Mouse (Mus musculus) liver, embryonic 15.5 days (tissue): ENCODE measurements at regions not wholly inside any gene's neighbourhood (a gene's known extent, or its start where the extent isn't known, plus 50 kb on each side); places are given as distances from the start of the nearest gene placed in this dataset.

Experiments
- ATAC-seq: fragments of 200-750 bp; cut with Nextera tagmentation; 2 replicates; pipeline ENCODE4 v1.8.0; 2017; ENCODE audit warnings: moderate number of reproducible peaks, mild to moderate bottlenecking, moderate library complexity; ENCODE audit not compliant: insufficient read depth
- H3K27ac ChIP-seq: fragments of 300-500 bp; sonication (generic); replicated peaks from 2 replicates; pipeline ENCODE4 v1.5.1; 2015; ENCODE audit warnings: mild to moderate bottlenecking, inconsistent platforms
- H3K27me3 ChIP-seq: fragments of 300-500 bp; sonication (generic); 2 replicates; pipeline ENCODE4 v1.6.1; 2015; ENCODE audit warnings: mild to moderate bottlenecking, inconsistent platforms
- H3K36me3 ChIP-seq: fragments of 300-500 bp; sonication (generic); replicated peaks from 2 replicates; pipeline ENCODE4 v1.6.1; 2015; ENCODE audit warnings: moderate library complexity, mild to moderate bottlenecking, inconsistent platforms
- H3K4me1 ChIP-seq: fragments of 300-500 bp; sonication (generic); replicated peaks from 2 replicates; pipeline ENCODE4 v1.6.1; 2015; ENCODE audit warnings: inconsistent platforms
- H3K4me2 ChIP-seq: fragments of 300-500 bp; sonication (generic); 2 replicates; pipeline ENCODE4 v1.6.1; 2015; ENCODE audit warnings: moderate library complexity, mild to moderate bottlenecking, inconsistent platforms
- H3K4me3 ChIP-seq: fragments of 300-500 bp; sonication (generic); replicated peaks from 2 replicates; pipeline ENCODE4 v1.5.1; 2015; ENCODE audit warnings: mild to moderate bottlenecking, inconsistent platforms
- H3K9ac ChIP-seq: fragments of 300-500 bp; sonication (generic); 2 replicates; pipeline ENCODE4 v1.6.1; 2015; ENCODE audit warnings: moderate library complexity, mild to moderate bottlenecking, inconsistent platforms
- H3K9me3 ChIP-seq: fragments of 300-500 bp; sonication (generic); replicated peaks from 2 replicates; pipeline ENCODE4 v1.6.1; 2016; ENCODE audit warnings: inconsistent platforms
- WGBS: fragments of 180-500 bp; shearing (Covaris S2); methylation state at CpG from one replicate; pipeline ENCODE4 v1.1.7; 2015; ENCODE audit warnings: mixed read lengths; ENCODE audit not compliant: insufficient replicate concordance; 5-methylcytosine and 5-hydroxymethylcytosine counted together

DNA sequence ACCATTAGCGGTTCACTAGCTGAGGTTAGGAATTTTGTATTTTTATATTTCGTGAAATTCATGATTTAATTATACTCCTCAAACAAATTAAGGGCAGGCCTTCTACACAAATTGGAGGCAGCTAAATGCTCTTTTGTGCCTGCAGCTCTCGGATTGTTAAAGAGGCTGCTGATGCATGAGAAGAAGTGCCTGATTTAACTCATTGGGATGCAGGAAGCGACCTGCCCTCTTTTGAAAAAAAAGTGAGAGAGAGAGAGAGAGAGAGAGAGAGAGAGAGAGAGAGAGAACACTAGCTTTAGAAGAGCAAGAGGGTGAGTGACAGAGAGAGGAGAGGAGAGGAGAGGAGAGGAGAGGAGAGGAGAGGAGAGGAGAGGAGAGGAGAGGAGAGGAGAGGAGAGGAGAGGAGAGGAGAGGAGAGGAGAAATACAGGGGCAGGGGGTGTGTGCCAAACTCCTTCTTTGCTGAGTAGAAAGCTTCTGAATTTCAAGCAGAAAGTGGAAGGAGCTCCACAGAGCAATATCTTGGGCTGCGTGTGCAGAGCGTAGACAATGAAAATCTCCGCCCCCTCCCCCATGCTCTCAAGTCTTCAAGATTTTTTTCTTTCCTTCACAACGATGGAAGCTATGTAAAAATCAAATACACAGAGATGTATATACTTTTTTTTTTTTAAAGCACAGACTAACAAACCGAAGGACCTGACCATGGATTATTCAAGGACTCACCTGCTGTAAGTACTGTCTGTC lies 158.6 kb upstream of the Cypt12 start:
- no peak overlapping the region for H3K4me3 ChIP-seq
- no peak overlapping the region for H3K9ac ChIP-seq
- H3K4me1 ChIP-seq = no peaks in the 10 kb centered on the region
- peaks cover 88% of the 10 kb centered on the region for H3K27me3 ChIP-seq
- H3K27ac ChIP-seq = no peak overlapping the region
- ATAC-seq = no peak
- WGBS = 5% methylated on average over 9 of the region's 9 CpGs
- H3K4me2 ChIP-seq = no peak overlapping the region
- no peaks in the 10 kb centered on the region for H3K9me3 ChIP-seq
- no peaks in the 10 kb centered on the region for H3K36me3 ChIP-seq

GRCm38 (mm10) chr3:17790331-17790730 lies 157.9 kb upstream of the Cypt12 start:
- H3K27ac ChIP-seq = no peak overlapping the region

GRCm38 (mm10) chr3:17790816-17791215 lies 157.4 kb upstream of the Cypt12 start:
- Histone ChIP-seq H3K4me2 (no peak overlapping the region), H3K27ac (no peak overlapping the region), H3K9ac (no peak overlapping the region), H3K4me3 (no peak overlapping the region), H3K36me3 (no peaks in the 10 kb centered on the region), H3K4me1 (no peaks in the 10 kb centered on the region), H3K9me3 (no peaks in the 10 kb centered on the region), H3K27me3 (peaks cover 91% of the 10 kb centered on the region)
- WGBS = 2% methylated on average over 12 of the region's 12 CpGs
- no peak for ATAC-seq

More at GRCm38 (mm10) chr3:17790331-17790730, 157.9 kb upstream of the Cypt12 start:
- Histone ChIP-seq H3K4me1 (no peaks in the 10 kb centered on the region), H3K36me3 (no peaks in the 10 kb centered on the region), H3K4me3 (no peak overlapping the region), H3K27me3 (peaks cover 91% of the 10 kb centered on the region), H3K9ac (no peak overlapping the region), H3K4me2 (no peak overlapping the region), H3K9me3 (no peaks in the 10 kb centered on the region)
- no peak for ATAC-seq
- WGBS = 1% methylated on average over 14 of the region's 14 CpGs

DNA sequence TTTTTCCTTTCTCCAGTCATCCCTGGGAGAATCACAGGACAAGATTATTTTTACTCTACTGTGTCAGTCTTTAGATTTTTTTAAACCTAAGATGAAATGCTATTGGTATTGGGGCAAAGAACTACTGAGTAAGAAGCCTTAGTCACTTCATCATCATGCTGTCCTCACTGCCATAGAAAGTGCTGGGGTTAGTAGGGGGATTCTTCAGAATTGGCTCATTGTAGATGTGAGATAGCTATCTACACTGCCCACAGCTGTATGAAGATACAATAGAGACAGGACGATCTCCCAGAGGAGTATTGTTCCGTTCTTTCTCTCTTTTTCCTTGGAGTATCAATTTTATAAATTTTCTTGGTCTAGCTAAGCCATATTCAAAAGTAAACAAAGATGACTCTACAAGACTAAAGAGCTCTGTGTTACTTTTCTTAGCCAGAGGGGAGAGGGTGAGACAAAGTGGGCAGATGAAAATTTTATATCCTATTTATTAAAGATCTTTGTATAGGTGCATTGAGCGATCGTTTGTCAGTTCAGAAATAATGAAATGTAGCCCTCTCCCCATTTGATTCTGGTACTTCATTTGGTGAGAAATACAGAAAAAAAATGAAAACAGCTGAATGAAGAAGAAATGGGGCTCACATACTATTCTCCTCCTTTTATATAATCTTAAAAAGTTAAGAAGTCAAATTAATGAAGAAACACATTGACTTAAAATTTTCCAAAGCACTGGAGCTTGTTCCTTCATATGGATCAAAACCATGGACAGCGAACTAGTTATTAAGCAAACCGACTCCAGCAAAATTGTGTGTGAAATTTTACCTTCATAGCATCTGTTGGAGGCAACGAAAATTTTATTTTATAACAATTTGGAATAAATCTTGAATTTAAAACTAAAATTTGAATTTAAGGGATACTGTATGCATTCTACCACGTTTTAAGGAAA lies 156.6 kb upstream of the Cypt12 start:
- WGBS = 17% methylated on average over 8 of the region's 8 CpGs
- Histone ChIP-seq H3K9ac (no peak overlapping the region), H3K27ac (no peak overlapping the region), H3K27me3 (peaks cover 91% of the 10 kb centered on the region), H3K9me3 (no peaks in the 10 kb centered on the region), H3K4me3 (no peak overlapping the region), H3K4me1 (no peaks in the 10 kb centered on the region), H3K4me2 (no peak overlapping the region), H3K36me3 (no peaks in the 10 kb centered on the region)
- ATAC-seq = no peak

DNA sequence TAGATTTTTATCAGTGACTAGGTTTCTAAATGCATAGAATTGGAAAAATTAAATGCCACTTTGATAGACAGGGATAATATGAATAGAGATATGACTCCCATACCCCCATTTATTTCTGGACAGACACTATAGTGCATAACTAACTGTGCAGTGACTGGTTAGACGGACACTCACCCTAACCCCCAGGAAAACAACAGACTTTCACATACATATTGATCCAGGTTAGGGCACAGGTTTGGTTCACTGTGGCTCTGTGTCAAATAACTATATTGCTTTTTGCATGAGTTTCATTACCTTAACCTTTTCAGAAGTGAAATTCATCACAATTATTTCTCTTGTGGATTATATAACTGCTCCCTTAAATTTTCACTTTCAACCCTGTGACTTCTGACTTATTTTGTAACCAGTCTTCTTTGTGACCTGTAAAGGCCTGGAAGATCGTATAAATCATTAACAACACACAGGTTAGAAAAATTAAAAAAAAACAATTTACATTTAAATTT lies 155.6 kb upstream of the Cypt12 start:
- H3K4me2 ChIP-seq = no peak overlapping the region
- H3K4me1 ChIP-seq = no peaks in the 10 kb centered on the region
- H3K4me3 ChIP-seq = no peak overlapping the region
- 30% methylated on average over 2 of the region's 2 CpGs for WGBS
- no peak overlapping the region for H3K9ac ChIP-seq
- no peak overlapping the region for H3K27ac ChIP-seq
- no peaks in the 10 kb centered on the region for H3K36me3 ChIP-seq
- H3K27me3 ChIP-seq = peaks cover 85% of the 10 kb centered on the region
- H3K9me3 ChIP-seq = no peaks in the 10 kb centered on the region
- ATAC-seq = no peak

DNA sequence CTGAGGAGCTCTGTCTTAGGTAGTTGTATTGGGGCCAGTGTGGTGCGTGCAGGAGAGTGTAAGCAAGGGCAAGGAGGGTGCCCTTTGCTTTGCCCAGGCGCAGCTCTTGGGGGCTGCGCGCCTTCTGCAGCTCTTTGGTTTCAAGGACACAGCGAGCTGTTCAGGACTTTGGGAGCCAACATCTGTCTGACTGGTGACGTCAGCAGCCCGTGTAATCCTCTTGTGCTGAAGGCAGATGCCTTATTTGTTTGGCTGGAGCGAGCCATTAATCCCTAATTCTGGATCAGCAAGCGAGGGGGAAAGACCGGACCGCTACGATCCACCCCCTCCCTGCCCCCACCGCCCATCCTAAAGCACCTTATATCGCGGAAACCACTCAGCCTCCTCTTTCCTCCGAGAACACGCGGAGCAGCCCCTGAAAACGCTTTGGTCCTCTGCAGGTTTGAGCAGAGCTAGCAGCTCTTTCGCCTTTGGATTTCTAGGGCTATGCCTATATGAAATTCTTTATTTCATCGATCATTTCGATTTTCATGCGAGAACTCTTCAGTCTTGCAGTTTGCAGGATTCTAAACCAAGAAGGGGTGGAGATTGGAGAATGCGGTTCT lies 154.5 kb upstream of the Cypt12 start:
- Histone ChIP-seq H3K27ac (no peak overlapping the region), H3K4me2 (no peak overlapping the region), H3K9me3 (no peaks in the 10 kb centered on the region), H3K9ac (no peak overlapping the region), H3K36me3 (no peaks in the 10 kb centered on the region), H3K4me3 (no peak overlapping the region), H3K4me1 (no peaks in the 10 kb centered on the region), H3K27me3 (peaks cover 74% of the 10 kb centered on the region)
- WGBS = 2% methylated on average over 24 of the region's 24 CpGs
- no peak for ATAC-seq

- no peak overlapping the region for H3K27ac ChIP-seq
- no peak for ATAC-seq
- no peaks in the 10 kb centered on the region for H3K9me3 ChIP-seq
- no peak overlapping the region for H3K9ac ChIP-seq
- no peaks in the 10 kb centered on the region for H3K4me1 ChIP-seq
- no peaks in the 10 kb centered on the region for H3K36me3 ChIP-seq
- 1% methylated on average over 46 of the region's 46 CpGs for WGBS
- H3K4me3 ChIP-seq = no peak overlapping the region
- no peak overlapping the region for H3K4me2 ChIP-seq
- H3K27me3 ChIP-seq = peaks cover 70% of the 10 kb centered on the region
These were observed 153.8 kb upstream of the Cypt12 start for GRCm38 (mm10) chr3:17794251-17795061.

- whole genome bisulfite sequencing = 4% methylated on average over 24 of the region's 24 CpGs
- no peaks in the 10 kb centered on the region for H3K4me1 ChIP-seq
- no peak overlapping the region for H3K27ac ChIP-seq
- peaks cover 62% of the 10 kb centered on the region for H3K27me3 ChIP-seq
- no peak overlapping the region for H3K9ac ChIP-seq
- no peaks in the 10 kb centered on the region for H3K36me3 ChIP-seq
- no peak overlapping the region for H3K4me3 ChIP-seq
- H3K4me2 ChIP-seq = no peak overlapping the region
- no peak for ATAC-seq
- H3K9me3 ChIP-seq = no peaks in the 10 kb centered on the region
These were observed 152.6 kb upstream of the Cypt12 start for GRCm38 (mm10) chr3:17795271-17796260.

DNA sequence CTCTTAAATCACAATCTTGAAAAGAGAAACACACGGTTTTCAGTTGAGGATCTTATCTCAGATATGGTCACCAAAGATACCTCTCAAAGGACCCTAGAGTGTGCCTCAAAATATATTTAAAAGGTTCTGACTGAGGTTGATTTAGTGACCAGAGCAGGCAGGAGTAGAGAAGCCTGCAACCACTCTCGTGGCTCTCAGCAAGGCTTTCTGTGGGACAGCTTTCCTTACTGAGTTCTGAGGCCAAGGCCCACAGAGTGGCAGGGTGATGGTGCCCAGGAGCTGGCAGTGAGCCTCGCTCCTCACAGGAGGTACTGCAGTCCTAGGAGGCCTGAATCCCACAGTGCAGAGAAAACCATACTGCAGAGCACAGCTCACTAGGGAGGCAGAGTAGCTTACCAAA lies 151.4 kb upstream of the Cypt12 start:
- H3K9ac ChIP-seq = no peak overlapping the region
- H3K4me2 ChIP-seq = no peak overlapping the region
- no peak overlapping the region for H3K27ac ChIP-seq
- no peak for ATAC-seq
- WGBS = 7% methylated on average over 3 of the region's 3 CpGs
- H3K9me3 ChIP-seq = no peaks in the 10 kb centered on the region
- H3K4me3 ChIP-seq = no peak overlapping the region
- no peaks in the 10 kb centered on the region for H3K36me3 ChIP-seq
- H3K27me3 ChIP-seq = peaks cover 50% of the 10 kb centered on the region
- no peaks in the 10 kb centered on the region for H3K4me1 ChIP-seq

GRCm38 (mm10) chr3:17798399-17798798 lies 149.8 kb upstream of the Cypt12 start:
- WGBS = 4% methylated on average over 12 of the region's 12 CpGs
- Histone ChIP-seq H3K9me3 (no peaks in the 10 kb centered on the region), H3K27me3 (peaks cover 36% of the 10 kb centered on the region), H3K4me3 (no peak overlapping the region), H3K4me2 (no peak overlapping the region), H3K36me3 (no peaks in the 10 kb centered on the region), H3K4me1 (no peaks in the 10 kb centered on the region), H3K9ac (no peak overlapping the region), H3K27ac (no peak overlapping the region)
- no peak for ATAC-seq
